Mouse (Mus musculus): ENCODE results near the gene Lpar1.

Gene Lpar1

DNA sequence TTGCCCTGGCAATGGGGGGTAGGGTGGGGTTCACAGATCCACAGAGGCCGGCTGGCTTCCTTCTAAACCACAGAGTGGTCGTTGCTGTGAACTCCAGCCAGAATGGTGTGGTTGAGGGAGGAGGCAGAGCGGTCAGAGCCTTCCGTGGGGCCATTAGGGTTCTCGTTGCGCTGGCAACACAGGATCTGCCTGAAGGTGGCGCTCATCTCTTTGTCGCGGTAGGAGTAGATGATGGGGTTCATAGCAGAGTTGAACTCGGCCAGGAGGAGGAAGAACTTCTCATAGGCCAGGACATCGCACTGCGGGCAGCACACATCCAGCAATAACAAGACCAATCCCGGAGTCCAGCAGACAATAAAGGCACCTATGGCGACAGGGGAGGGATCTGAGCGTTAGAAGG, 116.4 kb downstream of the Lpar1 start:
- DNase-seq: no peak

DNA sequence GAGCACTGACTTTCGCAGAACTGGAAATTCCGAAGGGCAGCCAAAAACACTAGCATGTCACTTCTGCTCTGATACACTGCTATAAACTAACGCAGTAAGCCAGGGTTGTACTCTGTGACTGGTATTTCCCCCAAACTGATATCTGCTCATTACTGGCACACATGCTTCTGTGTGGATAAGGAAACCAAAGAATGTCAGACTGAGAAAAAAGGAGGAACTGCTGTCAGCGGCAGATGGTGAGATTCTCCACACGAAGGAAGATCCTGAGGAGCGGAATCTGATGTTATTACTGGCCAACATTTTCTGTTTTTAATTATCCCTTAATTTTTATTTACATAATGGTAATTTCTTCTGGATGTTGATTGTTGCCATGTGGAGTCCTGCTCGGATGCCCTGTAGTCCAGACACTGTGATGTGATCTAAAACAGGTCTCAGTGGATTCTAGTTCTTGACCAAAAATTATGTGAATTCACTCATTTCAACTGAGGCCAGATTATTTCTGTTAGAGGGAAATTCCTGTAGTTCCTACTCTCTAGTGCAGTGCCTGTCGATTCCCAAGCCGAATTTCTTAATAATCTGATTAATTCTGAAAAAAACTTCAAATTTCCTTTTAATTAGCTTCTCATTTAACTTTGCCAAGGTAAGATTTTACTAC, 130.3 kb downstream of the Lpar1 start:
- DNase-seq: no peak

DNA sequence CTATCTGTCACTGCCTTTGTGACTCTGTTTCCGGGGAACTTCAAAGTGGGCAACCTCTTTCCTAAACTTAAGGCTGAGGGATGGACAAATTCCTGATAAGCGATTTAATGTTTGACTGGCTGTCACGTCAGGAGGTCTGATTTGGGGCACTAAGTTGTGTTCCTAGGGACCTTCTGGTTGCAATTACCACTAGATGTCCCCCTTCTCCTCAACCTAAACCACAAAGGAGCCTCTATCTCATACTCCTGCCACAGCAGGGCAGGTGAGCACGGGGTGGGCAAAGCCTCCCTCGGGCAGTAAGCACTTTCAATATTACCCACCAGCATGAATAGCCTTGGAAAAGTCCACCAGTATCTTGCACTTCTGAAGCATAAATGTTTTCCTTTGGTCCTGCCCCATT, 134.5 kb downstream of the Lpar1 start:
- DNase-seq: no peak

DNA sequence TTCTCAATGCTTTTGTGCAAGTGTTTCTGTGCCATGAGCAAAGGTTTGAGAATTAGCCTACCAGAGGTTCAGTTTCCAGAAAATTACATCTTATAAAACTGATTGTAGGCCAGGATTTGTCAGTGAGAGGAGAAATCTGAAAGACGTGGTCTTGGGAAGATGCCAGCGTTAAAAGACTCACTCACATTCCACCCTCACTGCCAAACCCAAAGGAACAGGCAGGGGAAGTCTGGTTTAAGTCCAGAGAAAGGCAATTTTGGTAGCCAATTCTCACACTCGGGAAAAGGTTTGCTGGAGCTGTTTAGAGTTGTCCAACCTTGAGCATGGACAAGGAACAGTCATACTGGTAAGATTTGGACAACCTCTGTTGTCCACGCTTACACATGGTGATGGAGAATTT, 136.4 kb downstream of the Lpar1 start:
- no peak for DNase-seq

DNA sequence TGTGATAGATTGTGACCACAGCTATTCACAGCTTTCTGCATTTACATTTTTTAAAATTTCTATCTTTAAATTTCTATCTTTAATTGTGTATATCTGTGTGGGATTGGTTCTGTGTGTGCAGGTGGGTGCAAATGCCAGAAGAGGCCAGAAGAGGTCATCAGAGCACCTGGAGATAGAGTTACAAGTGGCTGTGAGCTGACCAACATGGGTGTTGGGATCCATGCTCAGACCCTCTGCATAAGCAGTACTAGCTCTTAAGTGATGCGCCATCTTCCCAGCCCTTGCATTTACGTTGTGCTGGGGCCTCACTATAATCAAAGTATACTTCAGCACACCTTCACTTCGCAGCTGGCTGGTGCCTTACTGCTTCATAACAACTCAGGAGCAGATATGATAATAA, 138.2 kb downstream of the Lpar1 start:
- no peak for DNase-seq

DNA sequence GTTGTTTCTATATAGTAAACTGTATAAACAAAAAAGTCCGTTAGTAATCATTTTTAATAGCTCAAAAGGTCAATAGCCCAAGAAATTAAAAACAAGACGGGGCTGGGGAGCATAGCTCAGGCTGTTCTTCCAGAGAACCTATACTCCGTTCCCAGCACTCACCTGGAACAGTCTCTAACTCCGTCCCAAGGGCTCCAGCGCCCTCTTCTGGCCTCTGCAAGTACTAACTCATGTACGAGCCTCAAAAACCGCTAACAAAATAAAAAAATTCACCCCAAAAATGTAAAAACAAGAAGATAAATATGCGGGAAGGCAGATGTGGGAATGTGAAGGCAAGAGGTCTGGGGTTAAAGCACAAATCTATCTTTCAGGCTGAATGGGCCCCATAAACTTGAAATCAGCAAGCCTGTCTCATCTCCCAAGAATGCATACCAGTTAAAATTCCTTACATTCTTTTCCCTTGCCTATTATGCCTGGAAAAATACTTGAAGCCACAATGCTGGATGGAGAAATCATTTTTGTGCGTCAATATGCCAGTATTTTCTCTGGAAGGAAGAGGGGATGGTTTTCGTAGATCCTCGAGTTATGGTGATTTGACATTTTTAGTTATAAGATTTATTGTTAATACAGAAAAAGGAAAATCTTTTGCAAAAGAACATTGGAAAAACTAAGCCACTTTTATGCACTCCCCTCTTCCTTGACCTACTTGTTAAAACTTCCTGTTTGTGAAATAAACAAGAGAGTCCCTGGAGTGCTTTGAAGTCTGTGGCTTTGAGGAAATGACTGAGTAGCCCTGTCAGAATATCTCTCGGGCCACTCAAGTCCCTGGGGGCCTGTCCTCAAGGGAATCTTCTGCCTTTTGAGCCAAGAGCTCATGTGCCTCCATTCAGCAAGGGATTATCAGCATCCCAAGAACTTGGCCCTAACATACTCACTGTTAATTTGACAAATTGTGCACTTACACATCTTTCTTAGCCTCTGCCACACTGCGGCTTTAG, 140.2 kb downstream of the Lpar1 start:
- no peak for DNase-seq

DNA sequence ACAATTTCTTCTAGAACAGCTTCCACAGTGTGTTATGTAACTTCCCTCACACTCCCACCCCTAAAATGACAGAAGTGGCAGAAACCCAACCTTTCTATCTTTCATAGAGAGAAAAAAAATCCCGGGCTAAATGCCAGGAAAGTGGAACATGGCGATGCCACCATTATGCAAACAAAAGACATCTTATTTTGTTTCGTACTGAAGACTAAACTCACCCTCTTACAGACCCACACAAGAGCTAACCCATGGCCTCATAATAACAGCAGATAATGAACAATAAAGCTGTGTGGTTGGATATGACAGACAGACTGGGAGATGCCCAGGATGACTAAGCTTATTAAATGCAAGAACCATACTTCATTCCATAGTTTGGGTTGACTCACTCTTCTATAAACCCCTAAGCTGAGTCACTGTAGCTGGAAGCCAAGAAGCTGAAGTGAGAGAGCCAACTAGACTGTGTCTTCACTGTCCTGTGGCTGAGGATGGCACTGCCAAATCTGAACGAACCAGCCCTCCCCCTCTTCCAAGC, 151.7 kb downstream of the Lpar1 start:
- no peak for DNase-seq

DNA sequence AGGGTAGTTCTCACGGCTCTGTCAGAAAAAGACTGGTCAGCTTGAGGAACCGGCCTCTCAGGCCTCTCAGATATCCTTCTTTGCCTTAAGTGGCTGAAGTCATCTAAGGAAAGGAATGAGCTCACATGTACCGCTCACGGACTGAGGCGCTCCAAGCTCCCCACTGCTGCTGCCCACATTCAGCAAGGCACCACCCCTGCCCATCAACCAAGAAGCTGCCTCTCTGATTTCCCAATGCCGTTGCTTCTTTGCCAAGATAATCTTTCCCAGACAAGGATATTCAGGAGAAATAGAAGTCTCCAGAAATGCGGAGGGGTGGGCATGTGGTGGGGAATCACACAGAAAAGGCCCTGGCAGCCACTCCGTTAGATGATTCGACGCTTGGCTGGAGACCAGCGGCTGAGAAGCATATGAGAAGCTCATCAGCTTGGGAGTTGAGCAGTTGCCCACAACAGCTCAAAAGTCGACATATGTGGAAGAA, 152.8 kb downstream of the Lpar1 start:
- DNase-seq: no peak
